Comparison of ENCODE assay signal across 23 mouse cellular contexts in genomic region chr11:114579986-114580385, GRCm38 (mm10).
DNase-seq lines count a peak whose midpoint lies in the region; ATAC-seq lines count a peak whose summit lies in the region.
"Had no signal": no experiment of that assay in that cellular context is flagged by ENCODE, and none has a peak within 500 bp of the region (broad histone marks: within the 10 kb centered on the region; RNA-seq: fewer than 3 reads in every experiment).

No protein-coding gene starts in this region.

- no peak overlapping the region for H3K4me3 ChIP-seq in midbrain, embryonic 10.5 days
- no peak overlapping the region for H3K4me3 ChIP-seq in hindbrain, embryonic 13.5 days

- no peaks in the 10 kb centered on the region for H3K27me3 ChIP-seq in midbrain, embryonic 10.5 days (ENCODE audit: low read depth, poor library complexity, severe bottlenecking)
- H3K27me3 ChIP-seq in hindbrain, embryonic 13.5 days, result no peaks in the 10 kb centered on the region

- H3K9me3 ChIP-seq in midbrain, embryonic 10.5 days (replicated peaks), result peaks cover 8% of the 10 kb centered on the region; the same call in 1 of the 2 replicates
- peaks cover 9% of the 10 kb centered on the region; the same call in 1 of the 2 replicates for H3K9me3 ChIP-seq in hindbrain, embryonic 13.5 days

- 58% methylated on average over 2 of the region's 2 CpGs for WGBS in midbrain, embryonic 10.5 days
- 55% methylated on average over 2 of the region's 2 CpGs for WGBS in hindbrain, embryonic 13.5 days

- no peak overlapping the region for H3K27ac ChIP-seq in midbrain, embryonic 10.5 days (replicated peaks)
- no peak overlapping the region for H3K27ac ChIP-seq in hindbrain, embryonic 13.5 days

- DNase-seq in ES-CJ7 (ENCODE audit: low read depth, low spot score) (peak; percentile 85), R1 (ENCODE audit: low read depth, low spot score) (peak; percentile 81), ZHBTc4 (ENCODE audit: low read depth, low spot score) (peak; percentile 72)
- no peak for DNase-seq in left cerebral cortex, adult 18-20 months (ENCODE audit: low spot score in 2 of 2)
- no peak for DNase-seq in midbrain, embryonic 10.5 days (ENCODE audit: low spot score)
- DNase-seq: adrenal gland, adult 2 months; adrenal gland, adult 8-10 months; adrenal gland, postnatal 10 days; adrenal gland, postnatal 14 days; adrenal gland, postnatal 25 days; adrenal gland, postnatal 36 days; B cell, adult 2 months; cerebellum, adult 11 months; cerebellum, adult 11-12 months; cerebellum, adult 18-20 months; cerebellum, adult 2 months; cerebellum, adult 8-10 months; cerebellum, adult 9-10 months had no signal

- no peaks in the 10 kb centered on the region for H3K36me3 ChIP-seq in midbrain, embryonic 10.5 days
- no peaks in the 10 kb centered on the region for H3K36me3 ChIP-seq in hindbrain, embryonic 13.5 days
- H3K36me3 ChIP-seq: G1E had no signal

- H3K9ac ChIP-seq in hindbrain, embryonic 13.5 days, result no peak overlapping the region

- no peaks in the 10 kb centered on the region for H3K4me1 ChIP-seq in midbrain, embryonic 10.5 days
- 0 out of 2 replicates have a peak, but pooled peaks cover 3% of the 10 kb centered on the region for H3K4me1 ChIP-seq in hindbrain, embryonic 13.5 days (replicated peaks)

- no peak for ATAC-seq in hindbrain, embryonic 13.5 days (ENCODE audit: low FRiP score)
- ATAC-seq: activated CD4-positive, CD25-positive, alpha-beta regulatory T cell, adult 4 months; CD4-positive, CD25-positive, alpha-beta regulatory T cell, adult 4 months; Patski had no signal

- H3K4me2 ChIP-seq in hindbrain, embryonic 13.5 days, result no peak overlapping the region

Comparison
In these comparisons a context has a peak if more than half of its experiments do, and no peak if none do; other contexts are left out.
1. DNase-seq: peak in ES-CJ7 (single experiment), R1 (single experiment) and ZHBTc4 (single experiment); none in left cerebral cortex, adult 18-20 months (0 of 2) and midbrain, embryonic 10.5 days (single experiment).